Mouse (Mus musculus) E14TG2a.4 (cell line): ENCODE measurements at regions not wholly inside any gene's neighbourhood (a gene's known extent, or its start where the extent isn't known, plus 50 kb on each side); places are given as distances from the start of the nearest gene placed in this dataset.

Source experiments
- CTCF ChIP-seq: conservative IDR thresholded peaks from 2 replicates; pipeline ENCODE4 v1.5.1; 2014; ENCODE audit warnings: low read length
- POU5F1 ChIP-seq: IDR thresholded peaks from 2 replicates; pipeline ENCODE4 v1.6.1; 2014; ENCODE audit warnings: low read length, borderline replicate concordance

DNA sequence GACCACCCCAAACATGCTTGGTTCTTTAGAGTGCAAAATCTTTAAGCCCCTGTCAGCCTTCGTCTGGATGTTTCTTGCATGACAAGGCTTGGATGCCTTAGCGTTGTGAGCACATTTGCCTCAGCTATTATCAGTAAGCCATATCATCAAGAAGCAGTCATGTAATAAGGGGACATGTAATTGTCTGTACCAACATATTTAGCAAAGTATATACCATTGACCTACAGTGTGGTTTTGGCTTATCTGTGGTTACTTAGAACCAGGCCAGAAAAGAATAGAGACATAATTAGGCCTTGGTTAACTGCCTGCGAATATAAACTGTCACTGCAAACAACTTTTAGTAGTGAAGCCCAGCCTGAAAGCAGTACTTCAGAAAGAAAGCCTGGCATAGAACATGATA lies 57.0 kb upstream of the Slc4a7 start:
- TF ChIP-seq CTCF (no peak), POU5F1 (no peak)
